Mouse (Mus musculus): ENCODE results near the gene Bcl2.

- no peak for TF ChIP-seq CTCF (conservative IDR thresholded peaks at IDR 0.05; ENCODE audit: insufficient read depth, insufficient read length, low read depth, low read length)
- no peak for TF ChIP-seq POLR2A (IDR thresholded peaks at IDR 0.05; ENCODE audit: low read depth, low read length)
Measured at GRCm38 (mm10) chr1:106740735-106741134, 26.7 kb upstream of the Bcl2 start.

All from kidney, adult 2 months (tissue).